Mouse (Mus musculus): Measurements from ENCODE around the gene Sdhc. TPM values are rescaled to one million over a fixed set of nuclear protein-coding genes. Genes with fewer than 3 reads are reported as not detected.
"Not testable (repeated sequence)": the region's sequence is repeated elsewhere in the genome, so short reads cannot be mapped to it uniquely, and the experiment has no call there.

Sdhc gene
- total RNA-seq, 2 experiments from 2014 or later: 195 to 207 TPM

DNA sequence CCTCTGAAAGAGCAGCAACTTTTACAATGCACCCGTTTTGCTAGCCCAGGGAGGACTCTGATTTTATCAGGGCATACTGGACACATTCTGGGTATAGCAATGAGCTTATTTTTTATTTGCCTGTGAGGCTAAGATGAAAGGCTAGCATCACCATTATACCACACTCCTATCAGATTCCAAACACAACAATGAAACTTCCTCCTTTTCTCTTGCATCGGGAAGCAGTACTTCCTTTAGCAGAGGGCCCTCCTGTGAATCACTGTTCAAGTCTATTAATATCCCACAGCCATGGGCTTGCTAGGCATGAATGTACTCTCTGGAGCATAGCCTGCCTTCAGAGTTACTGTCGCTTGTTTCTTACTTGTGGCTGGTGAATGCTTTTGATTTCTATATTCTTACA, 20.7 kb upstream of the Sdhc start:
- DNase-seq (ENCODE audit: low spot score in 2 of 2): no peak

DNA sequence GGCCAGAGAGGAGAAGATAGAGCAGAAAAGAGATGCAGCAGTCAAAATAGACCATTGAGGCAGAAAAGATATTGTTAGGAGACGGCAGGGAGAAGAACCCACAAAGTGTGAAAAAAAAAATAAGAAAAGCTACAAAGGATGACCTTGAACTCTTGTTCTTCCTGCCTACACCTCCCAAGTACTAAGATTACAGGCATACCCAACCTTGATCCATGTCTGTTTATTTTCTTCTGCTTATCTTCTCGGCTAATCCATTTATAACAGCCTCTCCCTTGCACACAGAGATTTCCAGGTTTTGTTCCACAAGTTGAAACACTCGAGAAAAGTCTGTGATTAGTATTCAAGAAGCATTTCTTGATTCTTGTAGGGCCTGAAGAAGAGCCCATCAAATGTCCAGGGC, 19.5 kb upstream of the Sdhc start:
- no peak for DNase-seq (ENCODE audit: low spot score in 2 of 2)

DNA sequence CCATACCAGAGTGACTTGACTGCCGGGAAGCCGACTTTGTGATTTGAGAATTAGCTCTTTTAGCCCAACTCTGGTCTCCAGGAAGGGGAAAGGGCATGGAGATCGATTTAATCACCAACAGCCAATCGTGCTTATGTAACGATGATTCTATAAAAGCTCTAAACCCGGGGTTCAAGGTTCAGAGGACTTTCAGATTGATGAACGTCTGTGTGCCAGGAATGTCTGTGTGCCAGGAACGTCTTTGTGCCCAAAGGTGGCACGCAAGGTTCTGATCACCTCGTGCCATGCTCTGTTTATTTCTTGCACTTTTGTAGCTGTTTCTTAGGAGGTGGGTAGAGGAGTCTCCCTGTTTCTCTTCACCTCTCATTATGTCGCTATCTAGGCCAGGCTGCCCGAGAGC, 18.5 kb upstream of the Sdhc start:
- no peak for DNase-seq (ENCODE audit: low spot score in 2 of 2)

DNA sequence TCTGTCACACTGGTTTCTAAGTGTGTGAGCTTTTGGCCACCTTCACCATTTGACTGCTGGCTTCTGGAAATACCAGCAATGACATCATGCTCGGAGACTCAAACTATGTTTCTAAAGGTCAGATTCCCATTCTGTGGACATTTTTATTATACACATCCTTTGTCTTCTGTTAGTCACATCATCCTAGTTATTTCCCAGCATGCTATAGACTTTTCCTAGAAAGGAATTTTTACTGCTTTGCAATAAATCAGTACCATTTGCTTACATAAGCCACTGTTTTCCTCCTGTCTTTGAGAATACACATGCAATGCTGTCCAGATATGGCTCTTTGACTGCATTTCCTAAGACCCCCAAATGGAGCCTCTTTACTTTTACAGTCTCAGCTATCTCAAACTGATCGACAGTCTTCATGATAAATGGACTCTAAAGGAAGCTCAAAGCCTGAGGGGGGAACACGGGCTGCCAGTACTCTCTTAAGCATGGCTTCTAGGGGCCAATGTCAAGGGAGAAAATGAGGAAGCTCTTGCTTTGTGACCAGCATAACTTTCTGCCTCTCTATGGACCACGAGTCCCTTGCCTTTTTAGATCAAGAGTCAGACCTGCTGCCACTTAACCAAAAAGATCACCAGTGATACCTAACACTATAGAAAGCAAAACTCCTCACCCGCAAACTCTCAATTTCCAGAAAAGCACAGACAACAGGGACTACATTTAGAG, 15.4 kb upstream of the Sdhc start:
- no peak for DNase-seq (ENCODE audit: low spot score in 2 of 2)

DNA sequence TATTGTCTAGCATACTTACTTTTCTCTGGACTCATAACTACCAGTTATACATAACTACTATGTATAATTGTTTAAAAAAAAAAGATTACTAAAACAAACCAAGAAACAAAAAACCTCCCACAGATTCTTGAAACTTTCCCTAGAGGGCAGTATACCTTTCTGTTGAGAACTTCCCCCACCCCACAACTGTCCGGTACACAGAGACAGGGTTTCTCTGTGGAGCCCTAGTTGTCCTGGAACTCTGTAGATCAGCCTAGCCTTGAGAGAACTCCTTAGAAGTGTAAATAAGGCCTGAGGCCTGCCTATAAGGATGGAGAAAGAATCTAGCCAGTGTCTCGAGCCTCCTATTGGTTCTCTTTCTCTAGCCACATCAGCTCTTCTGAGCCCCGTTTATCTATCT, 13.9 kb upstream of the Sdhc start:
- no peak for DNase-seq (ENCODE audit: low spot score in 2 of 2)

DNA sequence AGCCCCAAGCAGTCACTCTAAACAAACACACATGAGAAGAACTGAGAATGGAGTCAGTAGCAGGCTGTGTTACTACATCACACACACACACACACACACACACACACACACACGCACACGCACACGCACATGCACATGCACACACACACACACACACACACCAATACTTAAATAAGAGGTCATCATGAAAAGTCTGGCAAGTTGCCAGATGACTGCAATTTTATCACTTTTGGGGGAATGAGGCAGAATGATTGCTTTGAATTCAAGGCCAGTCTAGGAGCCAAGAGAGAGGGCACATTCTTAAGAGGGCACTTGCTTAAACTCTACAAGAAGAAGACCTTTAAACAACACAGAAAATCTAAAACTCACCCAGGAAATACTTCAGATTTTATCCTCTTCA, 12.1 kb upstream of the Sdhc start:
- DNase-seq (ENCODE audit: low spot score in 2 of 2): no peak

DNA sequence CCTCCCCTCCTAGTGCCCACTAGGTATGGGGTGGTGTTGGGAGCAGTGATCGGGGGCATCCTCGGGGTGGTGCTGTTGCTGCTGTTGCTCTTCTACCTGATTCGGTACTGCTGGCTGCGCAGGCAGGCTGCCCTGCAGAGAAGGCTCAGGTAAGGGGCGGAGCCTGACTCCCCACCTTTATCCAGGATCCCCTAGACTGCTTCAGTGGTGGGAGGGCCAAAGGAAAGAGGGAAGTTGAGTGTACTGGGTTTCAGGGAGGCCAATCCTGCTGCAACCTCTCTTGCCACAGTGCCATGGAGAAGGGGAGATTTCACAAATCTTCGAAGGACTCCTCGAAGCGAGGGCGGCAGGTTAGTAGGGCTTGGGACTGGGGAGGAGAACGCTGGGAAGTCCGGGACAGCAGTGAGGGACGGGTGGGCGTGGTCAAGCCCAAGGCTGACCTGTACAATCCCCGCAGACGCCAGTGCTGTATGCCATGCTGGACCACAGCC, 9.1 kb upstream of the Sdhc start:
- no peak for DNase-seq (ENCODE audit: low spot score in 2 of 2)

DNA sequence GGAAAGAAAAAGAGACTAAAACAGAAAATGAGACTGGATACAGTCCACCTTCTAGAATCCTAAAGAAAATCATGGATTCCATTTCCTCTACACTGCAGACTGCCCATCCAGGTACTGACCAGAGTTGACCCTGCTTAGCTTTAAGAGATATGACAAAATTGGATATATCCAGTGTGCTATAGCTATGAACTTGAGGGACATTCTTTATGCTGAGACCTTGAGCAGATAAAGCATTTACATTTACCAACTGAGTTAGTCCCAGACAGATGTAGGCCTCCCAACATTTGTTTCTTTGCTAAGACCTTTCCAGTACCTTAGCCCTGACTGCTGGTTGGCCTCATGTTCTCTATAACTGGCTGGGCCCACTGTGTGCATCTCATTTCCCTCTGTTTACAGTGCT, 7.6 kb upstream of the Sdhc start:
- no peak for DNase-seq (ENCODE audit: low spot score in 2 of 2)

DNA sequence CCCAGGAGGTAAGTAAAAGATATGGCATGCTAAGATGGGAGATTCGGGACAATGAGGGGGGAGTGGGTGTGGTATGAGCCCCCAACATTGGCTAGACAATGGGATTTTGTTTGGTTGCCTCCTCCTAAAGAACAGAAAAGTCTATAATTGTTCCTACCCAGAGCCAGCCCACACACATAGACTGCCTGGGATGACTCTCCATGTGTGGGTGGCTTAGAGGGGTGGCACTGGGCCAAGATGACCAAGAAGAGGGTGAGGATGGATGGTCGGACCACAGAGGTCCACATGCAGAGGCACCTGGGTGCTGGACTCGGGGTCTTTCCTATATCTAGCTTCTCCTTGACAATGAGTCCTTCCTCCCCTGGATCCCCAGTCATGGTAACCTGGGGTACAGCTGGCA, 6.2 kb upstream of the Sdhc start:
- peak; percentile 15 to 39 for DNase-seq (ENCODE audit: low spot score in 2 of 2)

DNA sequence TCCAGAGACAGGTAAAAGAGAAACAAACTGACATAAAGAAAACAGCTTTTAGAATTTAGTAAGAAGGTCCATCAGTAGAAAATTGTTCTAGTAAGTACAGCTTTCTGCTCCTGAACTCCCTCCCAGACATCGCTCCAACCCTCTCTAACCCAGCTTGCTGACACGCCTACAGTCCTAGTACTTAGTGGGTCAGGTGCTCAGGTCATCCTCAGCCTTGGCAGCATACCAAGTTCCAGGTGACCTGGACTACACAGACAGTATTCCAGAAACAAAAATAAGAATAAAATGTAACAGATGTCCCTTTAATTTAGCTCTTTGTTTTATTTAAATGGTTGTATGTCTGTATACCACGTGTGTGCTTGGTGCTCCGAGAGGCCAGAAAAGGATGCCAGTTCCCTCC, 1.6 kb upstream of the Sdhc start:
- DNase-seq (ENCODE audit: low spot score in 2 of 2): no peak

DNA sequence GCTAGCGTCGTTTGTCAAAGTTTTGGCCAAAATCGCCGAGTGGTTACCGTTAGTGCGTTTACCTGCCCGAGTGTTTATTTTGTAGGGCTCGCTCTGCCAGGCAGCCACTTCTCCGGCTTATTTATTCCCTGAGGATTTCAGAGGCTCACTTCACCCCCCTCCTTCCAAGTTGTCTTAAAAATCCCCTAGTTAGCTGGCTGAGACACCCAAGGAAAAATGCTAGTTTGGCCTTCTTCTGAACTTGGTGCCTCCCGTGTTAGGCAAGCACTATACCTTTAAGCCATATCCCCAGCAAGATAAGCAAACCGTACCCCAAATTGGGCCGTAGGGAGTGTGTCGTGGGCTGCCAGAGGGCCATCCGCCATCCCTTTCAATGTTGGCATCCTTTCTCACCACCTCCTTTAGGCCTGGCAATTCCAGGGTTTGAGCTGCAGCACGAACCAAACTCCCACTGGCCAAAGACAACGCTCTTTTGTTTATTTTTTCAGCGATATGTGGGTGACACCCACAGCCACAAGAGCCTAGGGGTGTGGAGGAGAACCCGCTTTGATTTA, 512 bp upstream of the Sdhc start:
- DNase-seq (ENCODE audit: low spot score in 2 of 2): peak; percentile 23 to 53

DNA sequence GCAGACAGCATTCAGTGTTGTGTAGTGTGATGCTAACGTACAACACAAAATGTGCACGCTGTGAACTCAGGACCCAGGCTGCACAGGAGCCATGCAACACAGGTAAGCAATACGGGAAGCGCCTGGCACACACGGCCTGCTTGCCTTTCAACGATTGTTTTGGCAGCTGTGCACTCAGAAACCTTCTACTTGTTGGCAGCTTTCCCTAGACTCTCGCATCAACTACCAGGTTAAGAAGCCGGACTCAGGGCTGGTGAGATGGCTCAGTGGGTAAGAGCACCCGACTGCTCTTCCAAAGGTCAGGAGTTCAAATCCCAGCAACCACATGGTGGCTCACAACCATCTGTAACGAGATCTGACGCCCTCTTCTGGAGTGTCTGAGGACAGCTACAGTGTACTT, 7.4 kb downstream of the Sdhc start:
- not testable (repeated sequence) for DNase-seq (ENCODE audit: low spot score in 2 of 2)

DNA sequence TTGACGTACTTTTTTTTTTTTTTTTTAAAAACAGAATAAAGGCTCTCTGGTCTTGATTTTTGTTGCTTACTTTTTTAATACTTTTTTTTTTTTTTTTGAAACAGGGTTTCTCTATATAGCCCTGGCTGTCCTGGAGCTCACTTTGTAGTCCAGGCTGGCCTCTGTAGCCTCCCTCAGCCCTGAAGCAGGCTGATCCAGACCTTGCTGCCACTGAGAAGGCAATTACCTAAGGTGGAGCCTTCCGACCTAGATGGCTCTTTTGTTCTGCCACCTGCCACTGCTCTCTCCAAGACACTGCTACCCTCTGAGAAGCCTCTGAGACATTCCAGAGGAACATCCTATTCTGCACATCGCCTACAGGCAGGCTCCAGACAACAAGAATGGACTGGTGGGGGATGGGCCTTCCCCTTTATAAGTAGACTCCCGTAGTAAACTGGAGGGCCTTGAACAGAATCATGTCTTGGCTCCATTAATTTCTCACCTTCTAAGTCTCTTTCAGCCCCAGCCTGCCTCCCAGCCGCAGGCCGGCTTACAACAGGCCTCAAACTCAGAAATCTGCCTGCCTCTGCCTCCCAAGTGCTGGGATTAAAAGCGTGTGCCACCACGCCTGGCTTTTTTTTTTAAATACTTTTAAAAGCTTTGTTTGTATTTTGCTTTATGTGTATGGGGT, 12.8 kb downstream of the Sdhc start:
- DNase-seq (ENCODE audit: low spot score in 2 of 2): not testable (repeated sequence)

DNA sequence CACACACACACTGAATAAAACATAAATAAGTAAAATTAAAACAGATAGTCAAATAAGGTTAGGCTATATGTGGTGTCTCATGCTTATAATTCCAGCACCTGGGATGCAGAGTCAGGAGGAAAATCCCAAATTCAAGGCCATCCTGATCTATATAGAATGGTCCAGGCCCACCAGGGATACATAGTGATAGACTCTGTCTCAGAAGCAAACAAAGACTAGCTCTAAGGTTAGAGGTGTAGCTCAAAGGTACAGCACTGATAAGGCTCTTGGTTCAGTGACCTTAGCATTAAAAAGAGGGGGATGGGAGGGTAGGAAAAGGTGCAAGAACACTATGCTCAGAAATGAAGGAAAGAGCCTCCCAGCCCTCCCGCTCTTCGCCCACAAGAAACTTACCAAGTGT, 14.8 kb downstream of the Sdhc start:
- DNase-seq (ENCODE audit: low spot score in 2 of 2): no peak

DNA sequence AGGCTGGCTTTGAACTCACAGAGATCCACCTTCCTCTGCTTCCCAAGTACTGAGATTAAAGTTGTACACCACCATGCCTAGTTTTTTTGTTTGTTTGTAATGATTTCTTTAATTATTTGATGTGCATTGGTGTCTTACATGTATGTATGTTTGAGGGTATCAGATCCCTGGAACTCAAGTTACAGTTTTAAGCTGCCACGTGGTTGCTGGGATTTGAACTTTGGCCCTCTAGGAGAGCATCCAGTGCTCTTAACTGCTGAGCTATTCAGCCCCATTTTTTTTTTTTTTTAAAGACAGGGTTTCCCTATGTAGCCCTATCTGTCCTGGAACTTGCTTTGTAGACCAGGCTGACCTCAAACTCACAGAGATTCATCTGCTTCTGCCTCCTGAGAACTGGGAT, 19.4 kb downstream of the Sdhc start:
- DNase-seq (ENCODE audit: low spot score in 2 of 2): no peak

DNA sequence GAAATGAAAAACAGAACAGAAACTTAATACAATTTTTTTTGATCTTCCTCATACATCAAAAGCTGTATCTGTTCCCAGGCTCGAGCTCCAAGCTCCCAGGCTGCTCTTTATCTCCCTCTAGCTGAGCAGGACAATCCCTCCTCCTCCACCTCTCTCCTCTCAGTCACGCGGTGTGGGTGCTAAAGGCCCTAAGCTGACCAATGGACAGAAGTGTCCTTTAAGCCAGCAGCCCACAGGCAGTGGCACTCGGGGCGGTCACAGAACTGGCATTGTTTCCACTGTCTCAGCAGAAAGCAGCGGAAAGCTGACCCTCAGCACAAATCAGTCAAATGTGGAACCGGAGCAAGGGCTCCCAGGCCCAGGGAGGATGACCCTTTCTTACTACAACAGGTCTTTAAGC, 21.2 kb downstream of the Sdhc start:
- peak; percentile 16 to 21 for DNase-seq (ENCODE audit: low spot score in 2 of 2)

DNA sequence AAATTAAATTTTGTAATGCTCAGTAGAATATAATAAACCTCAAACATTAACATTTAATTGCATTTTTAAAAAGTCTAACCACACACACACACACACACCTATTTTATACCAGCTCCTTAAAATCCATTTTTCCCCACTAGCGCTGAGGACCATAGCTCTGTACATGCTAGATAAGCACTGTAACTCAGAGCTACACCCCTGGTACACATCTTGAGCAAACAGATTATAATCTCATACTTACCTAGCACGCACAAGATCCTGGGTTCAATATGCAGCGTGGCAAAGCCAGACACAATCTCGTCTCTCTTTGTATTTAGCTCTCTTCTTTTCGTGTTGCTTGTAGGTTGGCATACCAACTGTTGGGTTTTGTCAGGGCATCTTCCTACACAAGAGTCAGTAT, 26.0 kb downstream of the Sdhc start:
- no peak for DNase-seq (ENCODE audit: low spot score in 2 of 2)

DNA sequence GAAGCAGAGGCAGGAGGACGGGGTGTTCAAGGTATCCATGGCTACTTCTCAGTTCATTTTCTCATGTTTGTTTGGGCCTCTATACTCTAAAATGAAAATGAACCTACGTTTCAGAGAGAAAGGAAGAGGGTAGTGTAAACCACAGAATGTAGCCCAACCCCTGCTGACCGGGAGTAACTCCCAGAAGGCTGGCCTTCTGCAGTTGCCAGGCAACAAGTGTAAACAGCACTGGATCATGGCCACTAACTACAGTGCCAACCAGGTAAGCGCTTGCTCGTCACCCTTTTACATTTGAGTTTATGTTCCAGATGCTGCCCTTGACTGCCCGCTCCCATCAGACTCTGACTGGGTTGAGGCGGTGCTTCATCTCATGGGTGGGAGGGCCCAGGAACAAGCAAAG, 27.5 kb downstream of the Sdhc start:
- DNase-seq (ENCODE audit: low spot score in 2 of 2): no peak

DNA sequence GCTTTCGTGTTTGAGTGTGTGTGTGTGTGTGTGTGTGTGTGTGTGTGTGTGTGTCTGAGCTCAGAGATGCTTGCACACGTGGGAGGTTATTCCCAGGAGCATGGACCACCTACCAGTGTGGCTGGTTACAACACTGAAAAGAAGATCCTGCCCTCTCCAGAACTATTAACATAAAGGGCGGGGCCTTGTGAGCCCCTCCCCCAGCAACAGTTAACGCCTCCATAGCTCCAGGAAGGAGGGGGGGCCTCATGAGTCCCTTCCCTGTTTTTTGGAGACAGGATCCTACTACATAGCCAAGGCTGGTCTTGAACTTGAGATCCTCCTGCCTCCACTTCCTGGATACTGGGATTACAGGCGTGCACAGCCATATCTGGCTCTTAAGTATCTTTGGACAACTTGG, 28.6 kb downstream of the Sdhc start:
- DNase-seq (ENCODE audit: low spot score in 2 of 2): no peak

DNA sequence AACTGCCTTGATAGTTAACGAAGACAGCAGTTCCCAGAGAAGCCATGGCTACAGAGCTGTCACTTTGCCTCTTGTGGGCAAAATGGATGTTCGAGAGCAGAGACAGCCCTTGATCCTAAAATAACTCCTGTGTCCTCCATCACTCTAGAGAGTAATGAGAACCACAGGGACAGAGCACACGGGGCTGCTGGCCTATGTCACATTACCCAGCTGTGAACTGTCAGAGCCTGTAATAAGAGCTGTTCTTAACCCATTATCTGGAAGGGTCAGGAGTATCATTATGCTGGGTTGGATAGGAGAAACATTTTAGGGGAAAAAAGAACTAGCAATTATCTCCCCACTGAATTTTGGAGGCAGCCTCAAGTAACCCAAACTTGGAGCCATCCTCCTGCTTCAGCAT, 29.5 kb downstream of the Sdhc start:
- DNase-seq (ENCODE audit: low spot score in 2 of 2): no peak

DNA sequence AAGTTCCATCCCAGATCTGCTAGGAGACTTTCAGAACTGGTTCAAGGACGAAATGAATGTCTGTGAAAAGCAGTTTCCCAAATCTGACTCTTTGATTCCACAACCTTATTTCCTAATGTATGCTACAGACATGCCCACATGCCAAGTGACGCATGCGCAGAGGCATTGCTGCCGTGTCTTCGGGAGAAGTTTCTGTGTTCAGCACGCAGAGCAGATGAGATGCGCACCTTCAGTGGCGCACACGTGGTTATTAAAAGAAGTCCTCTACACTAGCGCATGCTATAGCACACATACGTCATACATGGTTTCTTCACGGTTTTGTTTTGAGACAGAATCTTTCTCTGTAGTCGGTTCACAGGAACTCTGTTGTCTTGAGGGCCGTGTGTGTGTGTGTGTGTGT, 31.0 kb downstream of the Sdhc start:
- DNase-seq (ENCODE audit: low spot score in 2 of 2): peak in 1 of 2 experiments; percentile 9

DNA sequence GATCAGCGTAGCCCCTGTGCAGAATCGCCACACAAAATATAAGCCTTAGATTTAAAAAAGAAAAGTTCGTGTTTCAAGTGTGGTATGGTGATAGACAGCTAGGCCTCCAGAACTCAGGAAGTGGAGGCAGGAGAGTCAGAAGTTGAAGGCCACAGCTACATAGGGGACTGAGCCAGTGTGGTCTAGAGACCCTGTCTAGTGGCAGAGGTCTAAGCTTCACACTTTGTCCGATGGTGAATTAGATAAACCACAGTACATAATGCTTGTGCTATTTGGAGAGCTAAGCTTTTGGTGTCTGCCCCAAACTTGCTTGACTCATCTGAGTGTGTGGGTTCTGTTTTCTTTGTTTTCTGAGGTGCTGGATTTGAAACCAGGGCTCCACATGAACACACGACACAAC, 31.4 kb downstream of the Sdhc start:
- no peak for DNase-seq (ENCODE audit: low spot score in 2 of 2)

DNA sequence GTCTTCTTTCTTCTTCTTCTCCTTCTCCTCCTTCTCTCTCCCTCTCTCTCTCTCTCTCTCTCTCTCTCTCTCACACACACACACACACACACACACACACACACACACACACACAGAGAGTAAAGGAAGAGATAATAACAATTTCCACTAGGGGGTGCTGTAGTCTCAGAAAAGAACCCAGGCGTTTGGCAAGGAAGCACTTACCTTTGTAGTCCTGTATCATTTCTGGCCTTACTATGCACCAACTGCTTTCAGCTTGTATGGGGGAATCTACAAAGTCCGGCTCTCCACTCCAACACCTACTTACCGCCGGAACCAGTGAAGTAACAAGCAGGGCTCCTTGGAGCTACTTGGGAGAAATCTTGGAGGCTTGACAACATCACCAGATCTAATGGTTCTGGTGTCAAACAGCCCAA, 32.1 kb downstream of the Sdhc start:
- peak; percentile 54 to 56 for DNase-seq (ENCODE audit: low spot score in 2 of 2)

All from left cerebral cortex, adult 18-20 months (tissue).